Comparison of ENCODE assay signal across 12 mouse cellular contexts in genomic region chr1:153064784-153065390, GRCm38 (mm10).
DNase-seq lines count a peak whose midpoint lies in the region; ATAC-seq and TF ChIP-seq lines count a peak whose summit lies in the region.
"Had no signal": no experiment of that assay in that cellular context is flagged by ENCODE, and none has a peak within 500 bp of the region (broad histone marks: within the 10 kb centered on the region; RNA-seq: fewer than 3 reads in every experiment).

No protein-coding gene starts in this region.

- ATAC-seq in kidney, postnatal 0 days (replicated peaks; ENCODE audit: low FRiP score, low read depth) = no peak
- ATAC-seq in intestine, embryonic 15.5 days = no peak
- ATAC-seq in forebrain, embryonic 13.5 days = no peak
- ATAC-seq in inflammation-experienced regulatory T-cells, adult 6 months = no peak

- H3K4me2 ChIP-seq in kidney, postnatal 0 days (ENCODE audit: low read length) = no peak overlapping the region
- H3K4me2 ChIP-seq in intestine, embryonic 15.5 days (replicated peaks) = no peak overlapping the region
- H3K4me2 ChIP-seq in forebrain, embryonic 13.5 days = no peak overlapping the region
- H3K4me2 ChIP-seq: liver, embryonic 15.5 days had no signal

- no peak overlapping the region for H3K4me3 ChIP-seq in gastrocnemius, adult 2 months
- H3K4me3 ChIP-seq in kidney, postnatal 0 days (replicated peaks; ENCODE audit: low read depth, low read length) = no peak overlapping the region
- no peak overlapping the region for H3K4me3 ChIP-seq in intestine, embryonic 15.5 days (replicated peaks)
- no peak overlapping the region for H3K4me3 ChIP-seq in forebrain, embryonic 13.5 days
- H3K4me3 ChIP-seq: forebrain, embryonic 10.5 days; liver, embryonic 15.5 days had no signal

- intact Hi-C loops in gastrocnemius, adult 2 months (cut with DNase I) = no loop called here

- H3K27me3 ChIP-seq in kidney, postnatal 0 days (ENCODE audit: insufficient read depth, low read length) = no peaks in the 10 kb centered on the region
- H3K27me3 ChIP-seq in intestine, embryonic 15.5 days (replicated peaks) = no peaks in the 10 kb centered on the region
- peaks cover 6% of the 10 kb centered on the region for H3K27me3 ChIP-seq in forebrain, embryonic 13.5 days

- peak; percentile 51 for DNase-seq in gastrocnemius, adult 2 months
- no peak for DNase-seq in gastrocnemius, postnatal 4 days (ENCODE audit: low spot score in 2 of 2)
- DNase-seq in kidney, postnatal 0 days (ENCODE audit: low spot score) = peak; percentile 49
- DNase-seq in kidney, postnatal 10 days = no peak
- peak; percentile 79 for DNase-seq in NIH3T3 (ENCODE audit: low read depth)
- DNase-seq: right cerebral cortex, postnatal 14 days; thymus, postnatal 36 days had no signal

- 0 out of 2 replicates have a peak, but pooled peaks cover 3% of the 10 kb centered on the region for H3K4me1 ChIP-seq in kidney, postnatal 0 days (replicated peaks; ENCODE audit: insufficient read depth, low read length)
- peaks cover 9% of the 10 kb centered on the region; the same call in 1 of the 2 replicates for H3K4me1 ChIP-seq in intestine, embryonic 15.5 days (replicated peaks)
- H3K4me1 ChIP-seq in forebrain, embryonic 13.5 days = no peaks in the 10 kb centered on the region
- H3K4me1 ChIP-seq: liver, embryonic 15.5 days had no signal

- H3K36me3 ChIP-seq in kidney, postnatal 0 days (ENCODE audit: insufficient read depth, low read length) = no peaks in the 10 kb centered on the region
- H3K36me3 ChIP-seq in intestine, embryonic 15.5 days = no peaks in the 10 kb centered on the region
- no peaks in the 10 kb centered on the region for H3K36me3 ChIP-seq in forebrain, embryonic 13.5 days (ENCODE audit: poor library complexity, severe bottlenecking)
- H3K36me3 ChIP-seq: forebrain, embryonic 10.5 days; liver, embryonic 15.5 days had no signal

- peak overlapping the region; percentile 87 for H3K27ac ChIP-seq in gastrocnemius, adult 2 months
- peak overlapping the region; percentile 54; the same call in 1 of the 2 replicates for H3K27ac ChIP-seq in kidney, postnatal 0 days
- H3K27ac ChIP-seq in intestine, embryonic 15.5 days = peak overlapping the region; percentile 76
- no peak overlapping the region for H3K27ac ChIP-seq in forebrain, embryonic 13.5 days
- H3K27ac ChIP-seq: forebrain, embryonic 10.5 days; liver, embryonic 15.5 days had no signal

- WGBS in kidney, postnatal 0 days = 74% methylated on average over 9 of the region's 9 CpGs
- 74% methylated on average over 9 of the region's 9 CpGs for WGBS in intestine, embryonic 15.5 days
- WGBS in forebrain, embryonic 13.5 days = 83% methylated on average over 9 of the region's 9 CpGs

- H3K9ac ChIP-seq in kidney, postnatal 0 days (ENCODE audit: low read depth, low read length) = no peak overlapping the region
- H3K9ac ChIP-seq in intestine, embryonic 15.5 days = no peak overlapping the region
- no peak overlapping the region for H3K9ac ChIP-seq in forebrain, embryonic 13.5 days
- H3K9ac ChIP-seq: liver, embryonic 15.5 days had no signal

- TF ChIP-seq CTCF in gastrocnemius, adult 2 months (IDR thresholded peaks at IDR 0.05) = no peak
- TF ChIP-seq CTCF in kidney, postnatal 0 days (IDR thresholded peaks at IDR 0.05; ENCODE audit: low read depth) = no peak

- no peaks in the 10 kb centered on the region for H3K9me3 ChIP-seq in kidney, postnatal 0 days (replicated peaks; ENCODE audit: low read length)
- H3K9me3 ChIP-seq in intestine, embryonic 15.5 days = no peaks in the 10 kb centered on the region
- no peaks in the 10 kb centered on the region; the same call in 1 of the 2 replicates for H3K9me3 ChIP-seq in forebrain, embryonic 13.5 days (replicated peaks)
- H3K9me3 ChIP-seq: forebrain, embryonic 10.5 days; liver, embryonic 15.5 days had no signal

Comparison
In these comparisons a context has a peak if more than half of its experiments do, and no peak if none do; other contexts are left out.
1. DNase-seq: peak in gastrocnemius, adult 2 months (single experiment), kidney, postnatal 0 days (single experiment) and NIH3T3 (single experiment); none in gastrocnemius, postnatal 4 days (0 of 2) and kidney, postnatal 10 days (single experiment).